Mouse (Mus musculus): Measurements from ENCODE around the gene Foxa3. TPM values are rescaled to one million over a fixed set of nuclear protein-coding genes. Genes with fewer than 3 reads are reported as not detected.
"Not testable (repeated sequence)": the region's sequence is repeated elsewhere in the genome, so short reads cannot be mapped to it uniquely, and the experiment has no call there.

Foxa3 gene
- total RNA-seq (2012; rRNA removed) (not detected in 2 replicates), polyA plus RNA-seq (2012; ENCODE audit: insufficient read depth in 1 of 2, insufficient read length in 2 of 2, low read depth in 1 of 2, low replicate concordance in 2 of 2, missing spikeins in 1 of 2) (not detected)

DNA sequence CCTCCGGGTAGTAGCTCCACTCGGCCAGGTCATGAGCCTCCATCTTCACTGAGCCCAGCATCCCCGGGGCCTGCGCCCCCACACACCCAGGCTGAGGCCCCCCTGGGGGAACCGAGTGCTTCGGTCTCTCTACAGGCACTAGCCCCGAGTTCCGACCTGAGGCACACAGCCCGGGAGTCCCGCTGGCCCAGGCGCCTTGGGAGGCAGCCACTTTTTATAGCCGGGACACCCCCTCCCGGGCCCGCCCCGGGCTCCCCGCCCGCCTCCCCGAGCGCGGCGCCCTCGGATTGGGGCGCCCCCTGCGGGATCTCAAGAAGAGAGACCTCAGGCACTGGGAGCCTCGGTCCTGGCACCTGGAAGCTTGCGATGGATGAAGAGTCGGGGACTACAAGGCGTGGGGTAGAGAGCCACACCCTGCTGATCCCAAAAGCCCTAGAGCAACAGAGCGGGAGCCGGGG lies at the start of gene Foxa3:
Foxa3 (minus strand) TSS at position 182 of the 458 bp plus-strand sequence.
- H3K9ac ChIP-seq (ENCODE audit: control insufficient read depth, low read depth, low read length, poor library complexity, severe bottlenecking): peak within 1 kb of the TSS; percentile 96
- no peaks in the 10 kb centered on the region for H3K9me3 ChIP-seq (replicated peaks; ENCODE audit: insufficient read depth, low read length)
- H3K27me3 ChIP-seq (ENCODE audit: control insufficient read depth in 1 of 2, insufficient read depth in 2 of 2, low read length in 2 of 2): peaks cover 0 to 5% of the 10 kb centered on the region in 2 experiments; a peak in 2 of 4 replicates
- no peak within 1 kb of the TSS for H3K27ac ChIP-seq (ENCODE audit: control insufficient read depth, low read depth, low read length)
- TF ChIP-seq RCOR1 (IDR thresholded peaks at IDR 0.05; ENCODE audit: low read depth, low read length) (no peak), E2F4 (IDR thresholded peaks at IDR 0.05; ENCODE audit: borderline replicate concordance, low read depth, low read length) (no peak), ZNF384 (IDR thresholded peaks at IDR 0.05; ENCODE audit: low read depth, low read length) (no peak), MEF2A (IDR thresholded peaks at IDR 0.05; ENCODE audit: extremely low read depth, insufficient replicate concordance, low read depth, low read length, poor library complexity, severe bottlenecking) (no peak), TCF12 (IDR thresholded peaks at IDR 0.05; ENCODE audit: low read depth, low read length) (no peak), CHD1 (IDR thresholded peaks at IDR 0.05; ENCODE audit: low read depth, low read length) (no peak), POLR2A (IDR thresholded peaks at IDR 0.05; ENCODE audit: control insufficient read depth in 1 of 2, insufficient read depth in 1 of 2, low read depth in 1 of 2, low read length in 2 of 2, poor library complexity in 1 of 2) (no peak), RAD21 (IDR thresholded peaks at IDR 0.05; ENCODE audit: low read depth, low read length) (no peak; the same call in 1 of the 2 replicates), SIN3A (IDR thresholded peaks at IDR 0.05; ENCODE audit: low read length) (no peak), ZKSCAN1 (IDR thresholded peaks at IDR 0.05; ENCODE audit: low read depth, low read length) (no peak), GABPA (IDR thresholded peaks at IDR 0.05; ENCODE audit: low read depth, low read length) (no peak), CTCF (IDR thresholded peaks at IDR 0.05 in 2 of 3, conservative IDR thresholded peaks at IDR 0.05 in 1 of 3; ENCODE audit: control insufficient read depth in 1 of 3, insufficient read depth in 1 of 3, low read depth in 2 of 3, low read length in 3 of 3, poor library complexity in 1 of 3, severe bottlenecking in 1 of 3) (peak in 2 of 3 experiments; percentile 40 to 63; a peak in 4 of 6 replicates), USF1 (IDR thresholded peaks at IDR 0.05; ENCODE audit: low read depth, low read length) (no peak), USF2 (IDR thresholded peaks at IDR 0.05; ENCODE audit: borderline replicate concordance in 1 of 2, insufficient read depth in 1 of 2, low read depth in 1 of 2, low read length in 2 of 2) (no peak), ELF1 (IDR thresholded peaks at IDR 0.05; ENCODE audit: low read depth, low read length) (no peak), UBTF (IDR thresholded peaks at IDR 0.05; ENCODE audit: borderline replicate concordance, insufficient read depth, low read depth, low read length) (no peak), POLR2AphosphoS5 (IDR thresholded peaks at IDR 0.05; ENCODE audit: borderline replicate concordance, low read depth, low read length) (no peak), SMC3 (IDR thresholded peaks at IDR 0.05; ENCODE audit: low read depth, low read length) (0 out of 2 replicates have a peak, but pooled peaks have one; percentile 14)
- H3K36me3 ChIP-seq (ENCODE audit: control insufficient read depth in 1 of 2, insufficient read depth in 2 of 2, low read length in 2 of 2): peaks cover 2 to 22% of the 10 kb centered on the region in 2 experiments; a peak in 2 of 4 replicates
- peaks cover 9 to 19% of the 10 kb centered on the region in 2 experiments for H3K4me1 ChIP-seq (ENCODE audit: control insufficient read depth in 1 of 2, insufficient read depth in 2 of 2, low read length in 2 of 2)
- peaks cover 22% of the 10 kb centered on the region for H3K79me2 ChIP-seq (ENCODE audit: control insufficient read depth, insufficient read depth, low read length, poor library complexity)
- peak within 1 kb of the TSS; percentile 81 to 93 for H3K4me3 ChIP-seq (ENCODE audit: control insufficient read depth in 1 of 2, insufficient read depth in 1 of 2, low read depth in 2 of 2, low read length in 2 of 2)
- peak; percentile 35 for DNase-seq (ENCODE audit: low read depth, low spot score)

DNA sequence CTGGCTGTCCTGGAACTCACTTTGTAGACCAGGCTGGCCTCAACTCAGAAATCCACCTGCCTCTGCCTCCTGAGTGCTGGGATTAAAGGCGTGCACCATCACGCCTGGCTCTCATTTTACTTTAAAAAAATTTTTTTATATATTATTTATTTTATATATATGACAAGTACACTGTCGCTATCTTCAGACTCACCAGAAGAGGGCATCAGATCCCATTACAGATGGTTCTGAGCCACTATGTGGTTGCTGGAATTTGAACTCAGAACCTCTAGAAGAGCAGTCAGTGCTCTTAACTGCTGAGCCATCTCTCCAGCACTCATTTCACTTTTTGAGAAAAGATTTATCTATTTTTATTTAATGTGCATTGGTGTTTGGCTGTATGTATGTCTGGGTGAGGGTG lies 47.7 kb upstream of the Foxa3 start:
- H3K27me3 ChIP-seq (ENCODE audit: control insufficient read depth in 1 of 2, insufficient read depth in 2 of 2, low read length in 2 of 2); H3K4me3 ChIP-seq (ENCODE audit: control insufficient read depth in 1 of 2, insufficient read depth in 1 of 2, low read depth in 2 of 2, low read length in 2 of 2); H3K36me3 ChIP-seq (ENCODE audit: control insufficient read depth in 1 of 2, insufficient read depth in 2 of 2, low read length in 2 of 2); H3K9ac ChIP-seq (ENCODE audit: control insufficient read depth, low read depth, low read length, poor library complexity, severe bottlenecking); DNase-seq (ENCODE audit: low read depth, low spot score); H3K4me1 ChIP-seq (ENCODE audit: control insufficient read depth in 1 of 2, insufficient read depth in 2 of 2, low read length in 2 of 2); H3K79me2 ChIP-seq (ENCODE audit: control insufficient read depth, insufficient read depth, low read length, poor library complexity); H3K27ac ChIP-seq (ENCODE audit: control insufficient read depth, low read depth, low read length); H3K9me3 ChIP-seq (replicated peaks; ENCODE audit: insufficient read depth, low read length): not testable (repeated sequence)
- peak; percentile 35; the same call in 1 of the 2 replicates for TF ChIP-seq ZC3H11A (IDR thresholded peaks at IDR 0.05; ENCODE audit: low read depth, low read length)
- peak; percentile 11 to 39 (median 12); a peak in 4 of 6 replicates for TF ChIP-seq CTCF (IDR thresholded peaks at IDR 0.05 in 2 of 3, conservative IDR thresholded peaks at IDR 0.05 in 1 of 3; ENCODE audit: control insufficient read depth in 1 of 3, insufficient read depth in 1 of 3, low read depth in 2 of 3, low read length in 3 of 3, poor library complexity in 1 of 3, severe bottlenecking in 1 of 3)
- peak; percentile 30 for TF ChIP-seq RAD21 (IDR thresholded peaks at IDR 0.05; ENCODE audit: low read depth, low read length)
- TF ChIP-seq SMC3 (IDR thresholded peaks at IDR 0.05; ENCODE audit: low read depth, low read length): peak; percentile 43

Measured in MEL (cell line).